12 mouse cellular contexts compared by ENCODE assay signal in the genomic region with DNA sequence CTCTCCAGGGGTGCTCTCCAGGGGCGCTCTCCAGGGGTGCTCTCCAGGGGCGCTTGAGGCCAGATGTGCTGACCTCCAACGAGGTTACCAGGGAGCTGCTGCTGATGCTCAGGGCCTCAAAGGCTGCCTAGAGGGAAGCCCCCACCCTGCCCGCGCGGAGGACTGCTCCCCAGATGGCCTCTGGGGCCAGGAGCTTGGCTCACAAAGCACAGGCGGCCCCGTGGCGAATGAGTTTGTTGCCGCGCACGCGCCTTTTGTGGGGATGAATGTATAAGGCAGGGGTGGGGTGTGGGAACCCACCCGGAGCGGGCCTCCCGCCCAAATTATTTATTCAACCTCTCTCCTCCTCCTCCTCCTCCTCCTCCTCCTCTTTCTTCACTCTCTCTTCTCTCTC. TPM values are rescaled to one million over a fixed set of nuclear protein-coding genes. Genes with fewer than 3 reads are reported as not detected.
DNase-seq lines count a peak whose midpoint lies in the region; ATAC-seq lines count a peak whose summit lies in the region.
"Had no signal": no experiment of that assay in that cellular context is flagged by ENCODE, and none has a peak within 500 bp of the region (broad histone marks: within the 10 kb centered on the region; RNA-seq: fewer than 3 reads in every experiment).

No protein-coding gene starts in this region.

- DNase-seq in embryonic facial prominence, embryonic 10.5 days (ENCODE audit: low spot score) = peak; percentile 51
- peak; percentile 88 for DNase-seq in forebrain, embryonic 11.5 days (ENCODE audit: low spot score)
- DNase-seq in neural tube, embryonic 11.5 days (ENCODE audit: low spot score) = peak; percentile 80
- DNase-seq in frontal cortex, postnatal 25 days (ENCODE audit: low spot score in 2 of 2) = no peak
- DNase-seq in frontal cortex, adult 2 months (ENCODE audit: extremely low spot score in 1 of 2, low spot score in 1 of 2) = no peak
- DNase-seq in liver, embryonic 11.5 days (ENCODE audit: low spot score) = no peak
- DNase-seq: layer of hippocampus, postnatal 36 days; liver, embryonic 13.5 days; thymus, postnatal 25 days had no signal

- no peaks in the 10 kb centered on the region for H3K9me3 ChIP-seq in embryonic facial prominence, embryonic 10.5 days
- no peaks in the 10 kb centered on the region for H3K9me3 ChIP-seq in forebrain, embryonic 11.5 days (ENCODE audit: control insufficient read depth, low read length)
- H3K9me3 ChIP-seq in hindbrain, embryonic 16.5 days (ENCODE audit: control insufficient read depth, low read length) = no peaks in the 10 kb centered on the region
- H3K9me3 ChIP-seq in neural tube, embryonic 11.5 days (ENCODE audit: control insufficient read depth, low read length) = no peaks in the 10 kb centered on the region
- no peaks in the 10 kb centered on the region for H3K9me3 ChIP-seq in liver, embryonic 11.5 days (ENCODE audit: control insufficient read depth, low read length)
- H3K9me3 ChIP-seq: liver, embryonic 13.5 days had no signal

- peaks cover 68% of the 10 kb centered on the region for H3K4me1 ChIP-seq in embryonic facial prominence, embryonic 10.5 days
- peaks cover 55% of the 10 kb centered on the region for H3K4me1 ChIP-seq in forebrain, embryonic 11.5 days (replicated peaks; ENCODE audit: control insufficient read depth, insufficient read depth, low read length)
- peaks cover 16% of the 10 kb centered on the region for H3K4me1 ChIP-seq in hindbrain, embryonic 16.5 days (ENCODE audit: control insufficient read depth, insufficient read depth, low read depth, low read length)
- peaks cover 39% of the 10 kb centered on the region for H3K4me1 ChIP-seq in neural tube, embryonic 11.5 days (ENCODE audit: control insufficient read depth, insufficient read depth, low read length)
- no peaks in the 10 kb centered on the region for H3K4me1 ChIP-seq in liver, embryonic 11.5 days (replicated peaks; ENCODE audit: control insufficient read depth, insufficient read depth, low read length)

- H3K4me2 ChIP-seq in forebrain, embryonic 11.5 days (ENCODE audit: low read depth, low read length, severe bottlenecking) = peak overlapping the region; percentile 40; the same call in 1 of the 2 replicates
- peak overlapping the region; percentile 35 for H3K4me2 ChIP-seq in hindbrain, embryonic 16.5 days (ENCODE audit: low read length)
- peak overlapping the region; percentile 15; the same call in 1 of the 2 replicates for H3K4me2 ChIP-seq in neural tube, embryonic 11.5 days (ENCODE audit: low read depth)
- no peak overlapping the region for H3K4me2 ChIP-seq in liver, embryonic 11.5 days
- H3K4me2 ChIP-seq: liver, embryonic 13.5 days had no signal

- peak; percentile 37 for ATAC-seq in forebrain, embryonic 11.5 days (replicated peaks; ENCODE audit: low FRiP score)
- ATAC-seq in hindbrain, embryonic 16.5 days = no peak
- ATAC-seq in neural tube, embryonic 11.5 days (ENCODE audit: insufficient read depth, low FRiP score, low TSS enrichment) = peak; percentile 24; the same call in 1 of the 2 replicates
- ATAC-seq in liver, embryonic 11.5 days (replicated peaks; ENCODE audit: low FRiP score) = no peak

- no peaks in the 10 kb centered on the region for H3K36me3 ChIP-seq in embryonic facial prominence, embryonic 10.5 days (replicated peaks)
- H3K36me3 ChIP-seq in forebrain, embryonic 11.5 days (ENCODE audit: control insufficient read depth, insufficient read depth, low read length) = no peaks in the 10 kb centered on the region
- H3K36me3 ChIP-seq in hindbrain, embryonic 16.5 days (ENCODE audit: control insufficient read depth, insufficient read depth, low read length) = no peaks in the 10 kb centered on the region
- no peaks in the 10 kb centered on the region for H3K36me3 ChIP-seq in neural tube, embryonic 11.5 days (ENCODE audit: control insufficient read depth, insufficient read depth, low read length)
- no peaks in the 10 kb centered on the region for H3K36me3 ChIP-seq in liver, embryonic 11.5 days (ENCODE audit: control insufficient read depth, insufficient read depth, low read length)
- H3K36me3 ChIP-seq: liver, embryonic 13.5 days had no signal

- WGBS in embryonic facial prominence, embryonic 10.5 days = 11% methylated on average over 16 of the region's 16 CpGs
- WGBS in forebrain, embryonic 11.5 days = 3% methylated on average over 16 of the region's 16 CpGs
- WGBS in hindbrain, embryonic 16.5 days = 2% methylated on average over 14 of the region's 16 CpGs
- WGBS in neural tube, embryonic 11.5 days = 8% methylated on average over 16 of the region's 16 CpGs
- WGBS in liver, embryonic 11.5 days = 21% methylated on average over 16 of the region's 16 CpGs

- H3K4me3 ChIP-seq in embryonic facial prominence, embryonic 10.5 days = peak overlapping the region; percentile 35
- no peak overlapping the region for H3K4me3 ChIP-seq in forebrain, embryonic 11.5 days (ENCODE audit: low read depth, low read length)
- no peak overlapping the region for H3K4me3 ChIP-seq in hindbrain, embryonic 16.5 days (ENCODE audit: low read length)
- no peak overlapping the region for H3K4me3 ChIP-seq in neural tube, embryonic 11.5 days (ENCODE audit: low read depth, low read length)
- H3K4me3 ChIP-seq in liver, embryonic 11.5 days (ENCODE audit: low read depth, low read length) = no peak overlapping the region
- H3K4me3 ChIP-seq: heart, adult 2 months; liver, embryonic 13.5 days had no signal

- peak overlapping the region; percentile 72 for H3K27ac ChIP-seq in embryonic facial prominence, embryonic 10.5 days (replicated peaks)
- peak overlapping the region; percentile 93 for H3K27ac ChIP-seq in forebrain, embryonic 11.5 days (ENCODE audit: low read depth, low read length)
- no peak overlapping the region; the same call in 1 of the 2 replicates for H3K27ac ChIP-seq in hindbrain, embryonic 16.5 days (ENCODE audit: low read depth, low read length)
- H3K27ac ChIP-seq in neural tube, embryonic 11.5 days (ENCODE audit: low read depth, low read length) = 0 out of 2 replicates have a peak overlapping the region, but pooled peaks have one; percentile 34
- H3K27ac ChIP-seq in liver, embryonic 11.5 days (ENCODE audit: low read depth, low read length) = no peak overlapping the region
- H3K27ac ChIP-seq: heart, adult 2 months; kidney, postnatal 0 days; liver, embryonic 13.5 days had no signal

- H3K9ac ChIP-seq in forebrain, embryonic 11.5 days (ENCODE audit: low read length) = no peak overlapping the region
- 0 out of 2 replicates have a peak overlapping the region, but pooled peaks have one; percentile 28 for H3K9ac ChIP-seq in hindbrain, embryonic 16.5 days (ENCODE audit: low read depth, low read length)
- H3K9ac ChIP-seq in neural tube, embryonic 11.5 days (ENCODE audit: low read length) = no peak overlapping the region; the same call in 1 of the 2 replicates
- H3K9ac ChIP-seq in liver, embryonic 11.5 days (ENCODE audit: low read depth, low read length) = no peak overlapping the region
- H3K9ac ChIP-seq: liver, embryonic 13.5 days had no signal

- H3K27me3 ChIP-seq in embryonic facial prominence, embryonic 10.5 days (replicated peaks; ENCODE audit: low read depth, poor library complexity, severe bottlenecking) = peaks cover 67% of the 10 kb centered on the region
- H3K27me3 ChIP-seq in forebrain, embryonic 11.5 days (ENCODE audit: control insufficient read depth, insufficient read depth, low read length) = peaks cover 15% of the 10 kb centered on the region
- no peaks in the 10 kb centered on the region; the same call in 1 of the 2 replicates for H3K27me3 ChIP-seq in hindbrain, embryonic 16.5 days (replicated peaks; ENCODE audit: control insufficient read depth, insufficient read depth, low read length)
- H3K27me3 ChIP-seq in neural tube, embryonic 11.5 days (ENCODE audit: control insufficient read depth, insufficient read depth, low read length) = peaks cover 3% of the 10 kb centered on the region; the same call in 1 of the 2 replicates
- peaks cover 67% of the 10 kb centered on the region for H3K27me3 ChIP-seq in liver, embryonic 11.5 days (replicated peaks; ENCODE audit: control insufficient read depth, insufficient read depth, low read length)

RNA-seq across cellular contexts. Expression of a gene that starts 11.1 kb away (rescaled TPM):
- 84.4 and 151 TPM in 2 replicates for polyA plus RNA-seq in embryonic facial prominence, embryonic 10.5 days (2016; fragmentation: Nextera tagmentation; extraction: Ambion mirVana)
- 313 and 318 TPM in 2 replicates for polyA plus RNA-seq in forebrain, embryonic 11.5 days (2014; fragmentation: Nextera tagmentation; extraction: Ambion mirVana)
- 146 and 167 TPM in 2 replicates for polyA plus RNA-seq in hindbrain, embryonic 16.5 days (2015; fragmentation: Nextera tagmentation; extraction: Ambion mirVana)
- 191 and 218 TPM in 2 replicates for polyA plus RNA-seq in neural tube, embryonic 11.5 days (2014; fragmentation: Nextera tagmentation; extraction: Ambion mirVana)
- polyA plus RNA-seq in frontal cortex, adult 2 months (2012; rRNA removed) = 45.3 and 68.8 TPM in 2 replicates
- 0.63 TPM in 1 of 2 replicates, not detected in the other for polyA plus RNA-seq in liver, embryonic 11.5 days (2014; fragmentation: Nextera tagmentation; extraction: Ambion mirVana)

RNA-seq across cellular contexts. Expression of a gene that starts 14.3 kb away (rescaled TPM):
- polyA plus RNA-seq in embryonic facial prominence, embryonic 10.5 days (2016; fragmentation: Nextera tagmentation; extraction: Ambion mirVana) = 49.2 and 50.1 TPM in 2 replicates
- 43.1 and 49.1 TPM in 2 replicates for polyA plus RNA-seq in forebrain, embryonic 11.5 days (2014; fragmentation: Nextera tagmentation; extraction: Ambion mirVana)
- polyA plus RNA-seq in hindbrain, embryonic 16.5 days (2015; fragmentation: Nextera tagmentation; extraction: Ambion mirVana) = 37.8 and 39.5 TPM in 2 replicates
- polyA plus RNA-seq in neural tube, embryonic 11.5 days (2014; fragmentation: Nextera tagmentation; extraction: Ambion mirVana) = 36.1 and 38.2 TPM in 2 replicates
- 73.0 and 76.7 TPM in 2 replicates for polyA plus RNA-seq in frontal cortex, adult 2 months (2012; rRNA removed)
- 44.2 and 47.2 TPM in 2 replicates for polyA plus RNA-seq in liver, embryonic 11.5 days (2014; fragmentation: Nextera tagmentation; extraction: Ambion mirVana)

RNA-seq across cellular contexts. Expression of a gene that starts 21.2 kb away (rescaled TPM):
- polyA plus RNA-seq in embryonic facial prominence, embryonic 10.5 days (2016; fragmentation: Nextera tagmentation; extraction: Ambion mirVana) = 0.45 and 1.4 TPM in 2 replicates
- 0.61 and 1.4 TPM in 2 replicates for polyA plus RNA-seq in forebrain, embryonic 11.5 days (2014; fragmentation: Nextera tagmentation; extraction: Ambion mirVana)
- polyA plus RNA-seq in hindbrain, embryonic 16.5 days (2015; fragmentation: Nextera tagmentation; extraction: Ambion mirVana) = 0.23 and 0.27 TPM in 2 replicates
- 0.78 and 1.1 TPM in 2 replicates for polyA plus RNA-seq in neural tube, embryonic 11.5 days (2014; fragmentation: Nextera tagmentation; extraction: Ambion mirVana)
- 1.7 and 1.9 TPM in 2 replicates for polyA plus RNA-seq in frontal cortex, adult 2 months (2012; rRNA removed)
- polyA plus RNA-seq in liver, embryonic 11.5 days (2014; fragmentation: Nextera tagmentation; extraction: Ambion mirVana) = 23.1 and 24.4 TPM in 2 replicates

RNA-seq across cellular contexts. Expression of a gene that starts 50.7 kb away (rescaled TPM):
- polyA plus RNA-seq in embryonic facial prominence, embryonic 10.5 days (2016; fragmentation: Nextera tagmentation; extraction: Ambion mirVana) = 41.2 and 42.3 TPM in 2 replicates
- 29.4 and 32.0 TPM in 2 replicates for polyA plus RNA-seq in forebrain, embryonic 11.5 days (2014; fragmentation: Nextera tagmentation; extraction: Ambion mirVana)
- polyA plus RNA-seq in hindbrain, embryonic 16.5 days (2015; fragmentation: Nextera tagmentation; extraction: Ambion mirVana) = 67.8 and 80.1 TPM in 2 replicates
- polyA plus RNA-seq in neural tube, embryonic 11.5 days (2014; fragmentation: Nextera tagmentation; extraction: Ambion mirVana) = 40.2 and 42.1 TPM in 2 replicates
- polyA plus RNA-seq in frontal cortex, adult 2 months (2012; rRNA removed) = 121 and 126 TPM in 2 replicates
- polyA plus RNA-seq in liver, embryonic 11.5 days (2014; fragmentation: Nextera tagmentation; extraction: Ambion mirVana) = 17.4 and 20.1 TPM in 2 replicates

Comparison
In these comparisons a context has a peak if more than half of its experiments do, and no peak if none do; other contexts are left out.
1. DNase-seq: peak in embryonic facial prominence, embryonic 10.5 days (single experiment), forebrain, embryonic 11.5 days (single experiment) and neural tube, embryonic 11.5 days (single experiment); none in frontal cortex, postnatal 25 days (0 of 2), frontal cortex, adult 2 months (0 of 2) and liver, embryonic 11.5 days (single experiment).
2. H3K27ac ChIP-seq: peak in embryonic facial prominence, embryonic 10.5 days (single experiment), forebrain, embryonic 11.5 days (single experiment) and neural tube, embryonic 11.5 days (single experiment); none in hindbrain, embryonic 16.5 days (single experiment) and liver, embryonic 11.5 days (single experiment).
3. ATAC-seq: peak in forebrain, embryonic 11.5 days (single experiment) and neural tube, embryonic 11.5 days (single experiment); none in hindbrain, embryonic 16.5 days (single experiment) and liver, embryonic 11.5 days (single experiment).
4. RNA of a gene that starts 11.1 kb away (polyA plus RNA-seq): 313 to 318 TPM in forebrain, embryonic 11.5 days, 191 to 218 TPM in neural tube, embryonic 11.5 days, 146 to 167 TPM in hindbrain, embryonic 16.5 days, 84.4 to 151 TPM in embryonic facial prominence, embryonic 10.5 days and 45.3 to 68.8 TPM in frontal cortex, adult 2 months; 0.63 TPM in liver, embryonic 11.5 days; every median in the first group is over 10 times any median in the second.